Mouse (Mus musculus) Patski (cell line): ENCODE results near the gene Spaca9. TPM values are rescaled to one million over a fixed set of nuclear protein-coding genes. Genes with fewer than 3 reads are reported as not detected.

Source experiments
- ATAC-seq: fragments of 100-300 bp; one replicate; pipeline ENCODE4 v1.8.0; 2021
- CTCF ChIA-PET: fragments of 350-600 bp; sonication (Branson Sonifier 250); formaldehyde crosslinking; loops from one replicate; lab custom pipeline; 2022; ENCODE audit warnings: inconsistent platforms; lab: Charles Lee
- POLR2A ChIA-PET: fragments of 350-600 bp; sonication (Branson Sonifier 250); formaldehyde crosslinking; loops from one replicate; lab custom pipeline; 2022; ENCODE audit warnings: antibody characterized with exemption, inconsistent platforms; lab: Charles Lee
- DNase-seq: peaks from one replicate; pipeline ENCODE4 v3.0.0-alpha.2; 2011; ENCODE audit warnings: low read depth, low spot score
- H3K27me3 ChIP-seq: fragments of 371-371 bp; one replicate; pipeline ENCODE4 v1.5.1; 2021
- CTCF ChIP-seq: fragments of 100-300 bp; IDR thresholded peaks from one replicate; pipeline ENCODE4 v1.5.1; 2021
- in situ Hi-C: fragments of 300-500 bp; cut with MboI; formaldehyde crosslinking; loops from 3 replicates; pipeline ENCODE4 v1.11.1; 2018; ENCODE audit warnings: low pct_unique_long_range_greater_than_20kb, mixed read lengths
- polyA plus RNA-seq: library from polyadenylated mRNA; unstranded; gene quantifications from one replicate; pipeline ENCODE4 v1.2.3, GENCODE M21; 2021

Spaca9 gene
- polyA plus RNA-seq, 1 experiment from 2014 or later = 2.4 TPM

DNA sequence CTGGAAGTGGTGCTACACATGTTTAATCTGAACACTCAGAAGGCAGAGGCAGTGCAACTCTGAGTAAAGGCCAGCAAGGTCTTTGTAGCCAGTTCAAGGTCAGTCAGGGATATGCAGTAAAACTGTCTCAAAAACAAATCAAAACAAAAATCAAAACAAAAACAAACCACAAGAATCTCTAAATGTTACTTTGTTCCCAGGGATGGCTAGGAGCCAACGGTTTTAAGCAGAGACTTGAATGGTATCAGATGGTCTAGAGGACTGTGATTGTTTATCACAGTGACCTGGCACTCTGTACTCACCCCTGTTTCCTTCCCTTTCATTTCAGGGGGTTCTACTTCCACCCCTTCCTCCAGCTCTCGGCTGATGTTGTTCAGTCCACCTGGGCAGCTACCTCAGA, 28.1 kb downstream of the Spaca9 start:
- in situ Hi-C loops = no loop called here
- no peak for ATAC-seq
- TF ChIP-seq CTCF = no peak

DNA sequence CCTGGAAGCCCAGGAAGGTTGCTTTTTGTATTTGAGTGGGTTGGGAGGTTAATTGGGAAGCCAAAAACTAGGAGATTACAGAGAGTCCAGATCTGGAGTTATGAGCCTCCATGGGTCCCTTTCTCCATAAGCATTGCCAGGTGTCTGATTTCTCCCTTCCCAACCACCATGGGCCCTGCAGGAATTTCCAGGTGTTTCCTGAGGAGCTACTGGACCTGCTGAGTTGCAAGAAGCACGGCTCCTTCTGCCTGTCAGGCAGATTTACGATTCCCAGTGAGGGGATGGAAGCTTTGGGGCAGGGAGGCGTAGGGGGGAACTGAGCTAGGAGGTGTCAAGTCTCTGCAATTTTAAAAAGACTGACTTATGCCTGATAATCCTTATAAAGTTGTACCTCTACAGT, 33.7 kb downstream of the Spaca9 start:
- no peaks in the 10 kb centered on the region for H3K27me3 ChIP-seq
- ChIA-PET POLR2A (no interaction called here), CTCF (no interaction called here)
- ATAC-seq (no peak), DNase-seq (no peak)
- no peak for TF ChIP-seq CTCF
- in situ Hi-C loops = no loop called here

More for the DNA sequence above, 28.1 kb downstream of the Spaca9 start:
- DNase-seq = no peak
- ChIA-PET POLR2A (no interaction called here), CTCF (no interaction called here)
- no peaks in the 10 kb centered on the region for H3K27me3 ChIP-seq

DNA sequence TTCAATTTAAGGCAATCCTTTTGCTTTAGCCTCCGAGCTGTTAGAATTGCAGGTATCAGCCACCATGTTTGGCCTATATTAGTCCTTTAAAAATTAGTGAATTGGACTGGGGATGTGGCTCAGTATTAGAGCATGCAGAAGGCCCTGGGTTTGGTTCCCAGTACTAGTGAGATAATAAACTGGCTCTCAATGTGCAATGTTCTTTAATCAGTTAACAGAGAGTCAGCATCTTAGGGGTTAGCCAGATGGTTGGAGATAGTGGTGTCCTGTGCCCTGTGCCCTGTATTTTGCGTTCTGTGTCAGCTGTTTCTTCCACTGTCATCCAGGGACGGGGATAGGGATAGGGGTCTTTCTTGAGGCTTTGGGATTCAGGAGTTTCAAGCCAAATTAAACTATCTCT, 36.6 kb downstream of the Spaca9 start:
- DNase-seq = no peak
- no peaks in the 10 kb centered on the region for H3K27me3 ChIP-seq
- CTCF ChIA-PET = no interaction called here
- in situ Hi-C loops = no loop called here
- no peak for ATAC-seq
- POLR2A ChIA-PET = no interaction called here
- TF ChIP-seq CTCF = no peak

DNA sequence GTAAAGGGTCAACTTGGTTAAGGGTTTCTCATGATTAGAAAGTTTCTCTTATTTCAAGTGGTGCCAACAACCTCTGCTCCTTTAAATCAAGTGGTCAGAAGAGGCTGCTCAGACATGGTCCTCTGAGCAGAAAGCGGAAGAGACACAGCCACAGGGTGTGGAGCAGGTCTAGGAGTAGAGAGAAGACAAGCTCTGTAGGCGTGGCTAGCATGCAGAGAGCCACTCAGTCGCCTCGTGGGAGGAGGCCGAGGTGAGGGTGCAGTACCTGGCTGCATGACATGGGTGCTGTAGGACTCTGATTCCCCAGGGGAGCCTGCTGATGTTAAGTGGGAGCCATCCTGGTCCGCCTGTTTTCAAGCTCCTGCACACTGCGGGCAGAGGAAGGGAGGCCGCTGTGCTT, 43.3 kb downstream of the Spaca9 start:
- DNase-seq = no peak
- POLR2A ChIA-PET = no interaction called here
- no peak for TF ChIP-seq CTCF
- ATAC-seq = no peak
- H3K27me3 ChIP-seq = no peaks in the 10 kb centered on the region
- CTCF ChIA-PET = no interaction called here
- in situ Hi-C loops = no loop called here

DNA sequence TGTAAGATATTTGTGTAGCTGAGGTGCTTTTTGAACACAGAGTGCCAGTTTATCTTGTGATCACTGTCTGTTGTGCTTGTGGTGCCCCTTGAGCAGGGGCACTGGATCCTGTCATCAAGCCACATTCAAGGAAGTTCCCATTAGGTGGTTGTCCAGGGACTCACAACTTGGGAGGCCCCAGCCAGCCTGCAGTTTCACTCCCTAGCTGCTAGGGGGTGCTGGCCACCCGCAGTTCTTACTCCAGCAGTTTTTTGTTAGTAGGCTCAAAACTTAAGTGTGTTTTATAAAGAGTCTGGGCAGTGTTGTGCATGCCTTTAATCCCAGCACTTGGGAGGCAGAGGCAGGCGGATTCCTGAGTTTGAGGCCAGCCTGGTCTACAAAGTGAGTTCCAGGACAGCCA, 45.2 kb downstream of the Spaca9 start:
- no peaks in the 10 kb centered on the region for H3K27me3 ChIP-seq
- DNase-seq = no peak
- ChIA-PET POLR2A (interaction anchor here (0.7 kb wide), 1 partner anchor 18 kb away, joined by 3 read pairs; no protein-coding TSS in a partner anchor), CTCF (no interaction called here)
- no peak for ATAC-seq
- in situ Hi-C loops = no loop called here
- TF ChIP-seq CTCF = peak; percentile 73

DNA sequence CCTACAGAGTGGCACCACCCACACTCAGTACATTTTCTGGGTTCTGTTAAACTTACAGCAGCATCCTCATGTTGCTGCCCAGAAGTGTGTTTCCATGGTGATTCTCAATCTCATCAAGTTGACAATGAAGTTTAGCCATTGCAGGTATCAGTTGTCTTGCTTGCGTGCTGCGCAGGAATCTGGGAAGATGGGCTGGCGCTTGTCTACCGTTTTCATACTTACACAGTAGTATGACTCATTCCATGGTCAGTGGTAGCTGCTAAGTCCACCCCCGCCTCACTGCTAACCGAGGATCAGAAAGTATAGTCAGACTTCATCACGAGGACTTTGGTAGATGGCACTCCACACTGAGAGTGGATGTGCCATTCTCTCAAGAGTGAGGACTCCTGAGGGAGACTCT, 46.2 kb downstream of the Spaca9 start:
- DNase-seq (no peak), ATAC-seq (no peak)
- TF ChIP-seq CTCF = no peak
- in situ Hi-C loops = no loop called here
- ChIA-PET CTCF (no interaction called here), POLR2A (interaction anchor here (0.6 kb wide), 1 partner anchor 173 kb away, joined by 7 read pairs; no protein-coding TSS in a partner anchor)
- no peaks in the 10 kb centered on the region for H3K27me3 ChIP-seq

DNA sequence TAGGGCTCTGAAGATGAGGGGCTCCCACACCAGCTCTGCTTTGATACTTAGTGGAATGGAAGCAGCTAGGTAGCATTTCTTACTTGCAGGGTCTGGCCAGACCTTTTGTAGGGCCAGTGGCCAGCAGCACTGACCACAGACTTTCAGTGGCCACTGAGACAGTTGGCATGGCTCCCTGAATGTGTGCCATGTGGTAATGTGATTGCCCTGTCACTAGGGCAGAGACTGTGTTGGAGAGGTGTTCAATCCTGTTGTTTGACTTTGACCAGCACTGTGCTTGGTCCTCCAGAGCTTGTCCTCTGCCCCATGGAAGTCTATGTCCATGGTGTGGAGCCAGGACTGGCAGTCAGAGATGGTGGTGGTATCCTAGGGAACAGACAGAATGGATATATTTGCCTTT, 49.0 kb downstream of the Spaca9 start:
- ATAC-seq (no peak), DNase-seq (no peak)
- CTCF ChIA-PET = no interaction called here
- POLR2A ChIA-PET = no interaction called here
- TF ChIP-seq CTCF = no peak
- H3K27me3 ChIP-seq = no peaks in the 10 kb centered on the region
- in situ Hi-C loops = no loop called here

DNA sequence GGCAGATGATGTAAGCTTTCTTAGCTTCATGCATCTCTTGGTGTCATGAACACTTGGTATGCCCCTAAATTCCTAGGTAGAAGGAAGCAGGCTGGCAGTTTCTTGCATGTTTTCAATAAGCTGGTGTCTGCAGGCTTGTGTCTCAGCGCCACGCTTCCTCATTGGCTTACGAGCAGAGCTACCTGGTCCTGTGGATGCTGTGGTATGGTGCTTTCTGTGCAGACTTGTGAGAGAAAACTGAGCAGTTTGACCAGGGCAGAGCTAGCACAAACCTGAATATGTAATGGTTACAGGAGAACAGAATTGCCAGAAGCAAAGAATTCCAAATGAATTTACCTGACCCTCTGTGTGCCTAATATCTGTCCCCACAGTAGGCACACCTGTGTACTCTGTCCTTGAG, 56.4 kb downstream of the Spaca9 start:
- no peak for ATAC-seq
- in situ Hi-C loops = no loop called here
- TF ChIP-seq CTCF = no peak
- ChIA-PET CTCF (interaction anchor here (1.2 to 1.5 kb wide), 3 partner anchors 10 to 15 kb away, joined by 3 to 4 read pairs (median 3); no protein-coding TSS in a partner anchor), POLR2A (no interaction called here)
- H3K27me3 ChIP-seq = no peaks in the 10 kb centered on the region
- DNase-seq = no peak

Other genes with a start within 250 kb of the Spaca9 start
- gene 1700007K13Rik, start 233.4 kb downstream of the Spaca9 start, polyA plus RNA-seq = 3.0 TPM
- gene Mrps2, start 231.7 kb downstream of the Spaca9 start, polyA plus RNA-seq = 43.1 TPM
- not detected for gene Gbgt1, start 202.8 kb downstream of the Spaca9 start, polyA plus RNA-seq
- not detected for gene Gm10134, start 193.6 kb downstream of the Spaca9 start, polyA plus RNA-seq
- 45.5 TPM for gene Ralgds, start 186.6 kb downstream of the Spaca9 start, polyA plus RNA-seq
- not detected for gene Cel, start 136.3 kb downstream of the Spaca9 start, polyA plus RNA-seq
- gene Gtf3c5, start 116.0 kb downstream of the Spaca9 start, polyA plus RNA-seq = 30.5 TPM
- gene Gfi1b, start 77.7 kb downstream of the Spaca9 start, polyA plus RNA-seq = not detected
- gene Tsc1, start 58.5 kb downstream of the Spaca9 start, polyA plus RNA-seq = 16.8 TPM
- gene Ak8, start 437 bp upstream of the Spaca9 start, polyA plus RNA-seq = 0.09 TPM
- 22.8 TPM for gene Gtf3c4, start 140.6 kb upstream of the Spaca9 start, polyA plus RNA-seq
- 10.5 TPM for gene Ddx31, start 140.7 kb upstream of the Spaca9 start, polyA plus RNA-seq
- 0.04 TPM for gene Barhl1, start 216.9 kb upstream of the Spaca9 start, polyA plus RNA-seq